Mouse (Mus musculus) lung, postnatal 0 days (tissue): ENCODE data around the gene Ankrd52.

Experiments
- CTCF ChIP-seq: IDR thresholded peaks from 2 replicates; pipeline ENCODE4 v1.5.1; 2016; ENCODE audit warnings: antibody characterized with exemption, mild to moderate bottlenecking
- EP300 ChIP-seq: IDR thresholded peaks from 2 replicates; pipeline ENCODE4 v1.6.1; 2016; ENCODE audit warnings: antibody characterized with exemption, mild to moderate bottlenecking, control low read depth

DNA sequence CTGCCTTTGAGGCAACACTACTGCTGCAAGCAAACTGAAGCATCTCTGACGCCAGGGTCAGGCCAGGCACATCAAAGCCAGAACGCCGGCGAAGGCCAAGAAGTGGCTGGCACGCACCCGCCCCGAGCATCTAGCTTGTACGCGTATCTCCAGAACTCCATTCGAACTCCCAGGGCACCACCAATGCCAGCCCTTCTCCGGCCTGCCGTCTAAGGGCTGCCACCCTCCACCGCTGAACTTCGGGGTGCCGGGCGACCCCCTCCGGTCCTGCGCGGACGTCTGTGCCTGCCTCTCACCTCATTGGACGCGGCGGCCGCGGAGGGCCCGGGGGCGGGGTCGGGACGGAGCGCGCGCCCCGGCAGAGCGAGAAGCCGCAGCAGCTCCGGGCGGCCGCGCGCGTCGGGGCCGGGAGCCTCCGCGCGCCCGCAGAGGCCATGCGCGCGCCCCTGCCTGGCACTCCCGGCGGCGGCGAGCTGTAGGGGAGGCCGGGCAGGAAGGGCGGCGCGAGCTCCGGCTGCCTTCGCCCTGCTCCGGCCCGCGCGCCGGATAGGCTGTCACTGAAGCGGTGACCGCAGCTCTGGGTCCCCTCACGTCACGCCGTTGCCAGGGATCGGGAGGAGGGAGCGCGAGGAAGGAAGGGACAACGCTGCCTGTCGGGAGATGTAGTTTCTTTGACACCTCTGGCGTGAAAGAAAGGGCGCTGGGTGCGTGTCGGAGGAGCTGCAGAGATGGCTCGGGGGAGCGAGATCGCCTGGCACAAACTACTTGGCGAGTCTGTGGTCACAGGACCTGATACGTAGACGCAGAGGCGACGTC, 8.3 kb upstream of the Ankrd52 start, which contains the start of gene Coq10a:
- no peak for TF ChIP-seq CTCF
- no peak for TF ChIP-seq EP300
